Mouse (Mus musculus) mouse embryonic stem cell (cell line): ENCODE results near the gene Acap1.
"Not testable (repeated sequence)": the region's sequence is repeated elsewhere in the genome, so short reads cannot be mapped to it uniquely, and the experiment has no call there.

ENCODE experiments used
- in situ Hi-C, 2 experiments: fragments of 300-500 bp; cut with MboI; formaldehyde crosslinking; loops; 1 replicate in 1 of 2; 3 replicates in 1 of 2; pipeline ENCODE4 v1.14.3; 2019 to 2020; ENCODE audit warnings: low sequenced_read_pairs in 2 of 2, low pct_unique_long_range_greater_than_20kb in 1 of 2, mixed read lengths in 1 of 2; ENCODE audit not compliant: unreplicated experiment in 1 of 2

Gene Acap1

DNA sequence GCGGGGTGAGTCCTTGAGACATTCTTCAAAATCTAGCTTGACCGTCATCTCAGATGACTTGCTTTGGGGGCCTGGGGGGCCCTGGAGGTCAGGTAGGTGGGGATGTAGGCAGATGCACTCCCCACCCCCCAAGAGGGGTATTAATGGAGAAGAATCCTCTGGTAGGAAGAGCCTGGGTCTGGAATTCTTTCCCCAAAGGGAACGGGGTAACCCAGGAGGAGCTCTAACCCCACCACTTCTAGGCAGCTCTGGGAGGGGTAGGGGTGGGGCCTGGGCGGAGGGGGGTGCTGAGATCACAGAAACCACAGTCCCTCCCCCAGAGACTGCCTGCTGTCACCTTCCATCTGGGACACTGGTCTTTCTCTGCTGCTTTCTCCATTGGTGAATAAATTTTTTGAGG is at the start of gene Acap1:
TSS of gene Acap1 (minus strand) at position 249 of the 400 bp plus-strand sequence.
- in situ Hi-C loops: loop anchor here in 1 of 2 experiments (25.0 kb wide), 1 partner anchor 258 kb away; the partner anchor contains the start of gene Fxr2

DNA sequence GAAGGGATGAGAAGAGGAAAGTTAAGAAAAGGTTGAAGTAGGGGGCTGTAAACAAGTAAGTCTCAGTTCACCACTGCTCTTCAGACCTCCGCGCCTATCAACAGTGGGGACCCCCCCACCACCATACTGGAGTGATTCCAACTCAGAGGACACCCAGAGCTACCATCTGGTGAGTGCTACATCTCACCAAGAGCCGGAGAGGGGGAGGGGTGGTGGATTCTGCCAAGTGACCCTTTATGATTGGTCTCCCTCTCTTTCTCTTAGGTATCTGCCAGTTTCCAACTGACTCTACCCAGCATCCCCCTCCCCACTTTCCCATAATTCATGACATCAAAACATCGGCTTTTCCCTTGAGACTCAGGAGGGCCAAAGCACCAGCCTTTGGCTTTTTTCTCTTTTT is 45.6 kb upstream of the Acap1 start:
- in situ Hi-C loops: no loop called here

DNA sequence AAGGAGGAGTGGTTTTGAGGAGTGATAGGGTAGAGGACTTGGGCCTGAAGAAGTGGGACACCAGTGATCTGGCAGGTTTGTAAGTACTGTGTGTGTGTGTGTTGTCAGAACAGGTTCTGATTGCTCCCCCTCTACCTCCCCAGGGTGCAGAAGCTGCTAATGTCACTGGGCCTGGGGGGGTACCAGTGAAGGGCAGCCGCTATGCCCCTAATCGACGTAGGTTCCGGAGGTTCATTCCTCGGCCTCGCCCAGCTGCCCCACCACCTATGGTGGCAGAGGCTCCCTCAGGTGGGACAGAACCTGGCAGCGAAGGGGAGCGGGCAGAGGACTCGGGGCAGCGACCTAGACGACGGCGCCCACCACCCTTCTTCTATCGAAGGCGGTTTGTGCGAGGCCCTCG is 44.4 kb upstream of the Acap1 start:
- in situ Hi-C loops: no loop called here

DNA sequence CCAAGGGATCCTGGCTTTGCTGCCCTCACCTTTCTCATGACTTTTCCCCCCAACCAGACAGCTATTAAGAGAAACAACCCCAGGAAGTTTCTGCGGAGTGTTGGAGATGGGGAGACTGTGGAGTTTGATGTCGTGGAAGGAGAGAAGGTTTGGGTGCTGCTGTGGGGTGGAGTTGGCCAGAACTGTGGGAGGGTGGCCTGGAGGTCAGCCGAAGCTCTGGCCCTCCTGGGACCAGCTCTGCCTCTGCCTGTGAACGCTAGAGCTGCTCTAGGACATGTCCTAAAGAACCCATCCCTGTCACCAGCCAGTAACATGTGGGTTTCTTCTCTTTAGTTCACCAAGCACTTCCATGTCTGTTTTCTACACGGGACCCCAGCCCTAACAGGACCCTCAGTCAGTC is 43.8 kb upstream of the Acap1 start:
- in situ Hi-C loops: no loop called here

DNA sequence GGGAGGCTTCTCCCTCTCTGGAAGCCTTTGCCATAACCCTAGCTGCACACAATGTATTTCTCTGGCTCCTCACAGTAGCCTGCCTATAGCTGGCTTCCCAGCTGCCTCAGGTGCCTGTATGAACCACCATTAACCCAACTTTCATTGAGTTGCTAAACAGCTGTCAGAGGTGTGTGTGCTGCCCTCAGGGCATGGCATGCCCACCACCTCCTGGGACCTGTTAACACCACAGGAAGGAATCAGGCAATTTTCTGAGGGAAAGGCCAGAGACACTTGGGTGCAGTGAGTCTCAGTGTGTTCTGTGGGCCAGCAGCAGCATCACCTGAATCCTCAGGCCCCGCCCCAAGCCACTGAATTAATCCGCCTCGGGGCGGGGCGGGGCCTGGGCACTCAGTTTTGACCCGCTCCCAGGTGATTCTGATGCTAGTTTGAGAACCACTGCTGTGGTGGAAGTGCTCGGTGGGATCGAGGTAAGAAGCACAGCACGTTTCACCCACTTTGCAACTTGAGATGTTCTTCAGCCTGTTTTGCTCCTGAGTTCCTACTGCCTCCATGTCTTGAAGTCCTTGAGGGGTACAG is 43.2 kb upstream of the Acap1 start:
- in situ Hi-C loops: no loop called here

DNA sequence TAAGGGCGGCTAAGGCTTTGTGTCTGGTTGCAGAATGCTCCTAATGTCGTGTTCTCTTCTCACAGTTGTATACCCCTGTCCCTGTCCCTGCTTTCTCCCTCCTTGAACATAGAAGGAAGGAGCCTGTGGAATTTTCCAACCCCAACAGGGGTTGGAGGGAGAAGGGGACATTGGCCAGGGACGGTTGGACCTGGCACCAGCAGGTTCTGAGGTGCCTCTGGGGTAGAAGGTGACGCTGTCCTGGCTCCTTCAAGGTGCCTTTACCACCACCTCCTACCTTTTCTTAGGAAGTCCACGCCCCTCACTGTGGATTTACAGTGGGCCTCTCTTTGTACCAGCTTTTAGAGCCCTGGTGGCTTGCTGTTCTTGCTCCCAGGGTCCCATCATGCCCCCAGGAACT is 42.5 kb upstream of the Acap1 start:
- in situ Hi-C loops: no loop called here

DNA sequence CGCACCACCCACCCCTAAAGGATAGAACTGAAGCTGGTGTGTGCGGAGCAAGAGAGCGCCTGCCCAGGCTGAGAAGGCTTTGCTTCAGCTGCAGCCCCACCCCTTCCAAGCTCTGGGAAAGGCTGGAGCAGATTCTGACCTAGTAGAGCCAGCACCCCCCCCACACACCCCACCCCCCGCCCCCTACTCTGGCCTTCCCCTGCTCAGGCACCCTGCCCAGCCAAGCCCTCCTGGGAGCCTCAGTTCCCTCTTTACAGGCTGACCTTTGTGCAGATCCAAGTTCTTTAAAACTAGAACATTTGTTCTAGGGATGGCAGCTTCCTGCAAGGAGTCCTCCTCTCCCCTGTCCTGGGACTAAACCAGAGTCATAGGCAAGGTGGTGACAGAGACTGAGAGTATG is 42.0 kb upstream of the Acap1 start:
- in situ Hi-C loops: no loop called here

DNA sequence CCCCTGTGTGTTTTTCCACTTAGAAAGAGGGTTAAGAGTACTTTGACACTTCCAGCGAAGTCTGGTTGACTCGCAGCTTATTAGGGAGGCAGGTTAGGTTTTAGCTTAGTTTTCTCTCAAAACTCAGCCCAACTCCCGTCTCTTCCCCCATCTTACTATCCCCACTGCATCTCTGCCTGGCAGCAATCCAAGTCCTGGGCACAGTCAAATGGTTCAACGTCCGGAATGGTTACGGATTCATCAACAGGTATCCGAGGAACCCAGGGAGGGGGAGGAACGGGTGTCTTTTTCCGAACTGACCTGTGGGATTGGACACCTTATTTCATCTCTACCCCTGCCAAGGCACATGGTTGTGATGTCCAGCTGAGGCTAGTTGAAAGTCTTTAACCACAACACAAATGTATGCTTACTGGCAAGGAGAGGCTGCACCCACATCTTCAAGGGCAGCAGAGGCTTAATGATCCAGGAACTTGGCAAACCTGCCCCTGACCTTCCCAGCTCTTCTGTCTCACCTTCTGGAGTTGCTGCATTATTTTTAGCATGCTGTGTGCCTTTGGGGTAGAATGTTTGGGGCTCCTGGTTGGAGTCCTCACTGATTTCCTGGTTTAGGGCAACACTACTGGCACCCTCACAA is 41.5 kb upstream of the Acap1 start:
- in situ Hi-C loops: no loop called here

DNA sequence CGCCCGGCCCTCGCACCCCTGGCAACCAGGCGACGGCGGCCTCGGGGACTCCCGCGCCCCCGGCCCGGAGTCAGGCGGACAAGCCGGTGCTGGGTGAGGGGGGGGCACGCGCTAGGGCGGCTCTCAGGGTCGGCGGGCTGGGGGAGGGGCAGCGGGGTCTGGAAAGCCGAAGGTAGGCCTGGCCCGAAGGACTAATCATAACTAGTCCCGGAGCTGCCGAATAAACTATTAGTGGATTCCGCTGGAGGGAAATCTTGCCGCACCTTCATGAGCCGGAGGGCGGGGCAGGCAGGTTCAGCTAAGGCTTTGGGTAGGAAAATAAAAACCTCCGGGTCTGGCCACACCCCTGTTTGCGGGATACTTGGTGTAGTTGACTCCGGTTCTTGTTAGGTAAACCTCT is 40.8 kb upstream of the Acap1 start:
- in situ Hi-C loops: no loop called here

DNA sequence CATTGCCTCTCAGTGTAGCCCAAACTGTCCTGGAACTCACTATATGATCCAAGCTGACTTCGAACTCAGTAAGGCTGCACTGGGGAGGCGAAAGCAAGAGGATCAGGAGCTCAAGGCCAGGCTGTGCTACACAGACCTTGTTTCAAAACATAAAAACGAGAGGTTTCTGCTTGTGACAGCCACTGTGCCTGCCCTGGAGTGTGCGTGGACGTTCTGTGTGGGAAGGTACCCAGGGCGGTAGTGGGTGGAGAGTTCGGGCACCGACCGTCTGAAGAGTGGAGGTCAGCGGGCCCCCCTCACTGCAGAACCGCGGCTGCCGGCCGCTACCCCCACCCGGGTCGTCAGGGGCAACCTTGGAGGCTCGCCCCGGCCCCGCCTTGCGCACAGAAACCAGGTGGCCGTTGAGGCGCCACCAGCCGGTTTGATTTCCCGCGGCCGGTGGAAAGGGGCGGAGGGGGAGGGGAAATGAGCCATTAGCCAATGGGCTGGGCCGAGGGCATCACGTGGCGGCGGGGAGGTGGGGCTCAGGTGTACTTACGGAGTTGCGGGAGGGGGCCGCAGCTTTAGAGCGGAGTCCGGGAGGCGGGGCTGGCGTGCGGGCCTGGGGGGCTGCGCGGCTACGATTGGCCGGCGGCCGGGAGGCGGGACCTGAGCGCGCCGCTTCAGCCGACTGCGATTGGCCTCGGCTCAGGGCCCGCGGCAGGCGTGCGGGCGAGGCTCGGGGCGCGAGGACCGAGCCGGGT is 40.0 kb upstream of the Acap1 start, which contains the start of gene Ybx2:
TSS of gene Ybx2 (plus strand) at position 660 of the 743 bp plus-strand sequence.
- in situ Hi-C loops: no loop called here

DNA sequence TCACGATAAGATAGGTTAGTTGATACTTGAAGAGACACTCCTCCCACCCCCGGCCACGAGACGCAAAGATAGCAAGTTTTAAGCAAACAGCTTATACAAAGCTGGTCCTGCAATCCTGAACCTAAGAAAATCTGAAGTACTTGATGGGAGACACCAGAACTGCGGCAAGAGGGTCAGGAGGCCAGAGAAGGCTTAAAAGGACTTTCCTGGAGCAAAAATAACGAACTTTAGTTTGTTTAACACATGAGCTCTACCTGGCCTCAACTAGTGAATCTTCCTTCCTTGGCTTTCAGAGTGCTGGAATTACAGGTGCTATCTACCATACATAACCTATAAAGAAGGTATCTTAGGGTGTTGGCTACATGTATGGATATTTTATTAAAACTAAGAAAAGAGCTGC is 39.3 kb upstream of the Acap1 start:
- in situ Hi-C loops: no loop called here

DNA sequence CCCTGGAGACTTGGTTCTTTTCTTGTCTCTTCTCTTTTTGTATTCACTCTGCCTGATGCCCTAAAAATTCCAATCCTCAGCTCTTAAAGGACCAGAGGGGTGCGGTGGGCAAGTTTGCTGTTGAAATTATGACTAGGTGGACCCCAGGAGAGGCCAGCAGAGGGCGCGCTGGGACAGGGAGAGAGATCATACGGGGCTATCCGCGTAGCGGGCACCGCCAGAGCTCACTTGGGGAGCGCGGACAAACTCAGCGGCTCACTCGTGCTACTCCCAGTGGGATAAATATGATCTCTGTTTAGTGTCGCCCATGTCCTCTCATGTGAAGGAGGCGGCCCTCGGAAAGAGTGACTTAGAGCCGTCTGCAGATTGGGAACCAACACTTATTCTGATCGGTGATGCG is 38.8 kb upstream of the Acap1 start:
- in situ Hi-C loops: no loop called here

DNA sequence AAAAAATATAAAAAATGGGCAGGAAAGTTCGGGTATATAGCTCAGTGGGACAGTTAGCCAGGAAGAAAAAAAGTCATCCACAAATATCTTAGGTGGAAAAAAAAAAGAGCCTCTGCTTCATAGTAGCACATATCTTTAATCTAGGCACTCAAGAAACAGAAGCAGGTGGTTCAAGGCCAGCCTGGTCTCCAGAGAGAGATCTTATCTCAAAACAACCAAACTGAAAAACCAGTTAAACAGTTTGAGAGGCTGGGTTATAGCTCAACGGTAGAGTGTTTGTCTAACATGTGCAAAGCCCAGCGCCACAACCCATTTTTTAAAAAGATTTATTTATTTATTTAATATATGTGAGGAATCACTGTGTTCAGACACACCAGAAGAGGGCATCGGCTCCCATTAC is 37.7 kb upstream of the Acap1 start:
- in situ Hi-C loops: no loop called here

DNA sequence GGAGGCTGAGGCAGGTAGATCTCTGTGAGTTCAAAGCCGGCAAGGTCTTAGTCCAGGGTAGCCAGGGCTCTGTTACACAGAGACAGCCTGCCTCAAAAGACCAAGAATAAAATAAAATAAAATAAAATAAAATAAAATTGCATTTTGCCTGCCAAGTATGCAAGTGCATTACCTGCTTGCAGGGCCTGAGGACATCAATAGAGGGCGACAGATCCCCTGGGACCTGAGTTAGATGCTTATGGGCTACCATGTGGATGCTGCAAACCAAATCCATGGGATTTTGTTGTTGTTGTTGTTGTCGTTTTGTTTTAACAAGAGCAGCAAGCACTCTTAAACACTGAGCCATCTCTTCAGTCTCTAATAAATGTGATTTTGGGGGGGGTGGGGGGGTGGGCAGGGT is 36.9 kb upstream of the Acap1 start:
- in situ Hi-C loops: no loop called here

DNA sequence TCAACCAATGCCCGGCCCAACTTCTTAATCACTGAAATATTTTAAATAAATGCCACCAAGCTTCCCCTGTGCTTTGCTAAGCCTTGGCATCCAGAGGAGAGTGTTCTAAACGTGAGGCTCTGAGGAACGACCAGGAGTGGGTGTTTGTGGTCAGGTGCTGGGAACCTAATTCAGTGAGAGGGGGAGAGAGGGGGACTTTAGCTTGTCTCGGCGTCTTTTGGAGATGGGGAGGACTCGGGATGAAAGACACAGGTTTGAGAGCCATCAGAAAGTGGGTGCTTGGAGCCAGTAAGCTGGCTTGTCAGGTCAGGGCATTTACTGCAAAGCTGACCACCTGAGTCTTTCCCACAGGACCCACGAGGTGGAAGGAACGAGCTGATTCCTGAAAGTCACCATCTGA is 36.4 kb upstream of the Acap1 start:
- in situ Hi-C loops: no loop called here

DNA sequence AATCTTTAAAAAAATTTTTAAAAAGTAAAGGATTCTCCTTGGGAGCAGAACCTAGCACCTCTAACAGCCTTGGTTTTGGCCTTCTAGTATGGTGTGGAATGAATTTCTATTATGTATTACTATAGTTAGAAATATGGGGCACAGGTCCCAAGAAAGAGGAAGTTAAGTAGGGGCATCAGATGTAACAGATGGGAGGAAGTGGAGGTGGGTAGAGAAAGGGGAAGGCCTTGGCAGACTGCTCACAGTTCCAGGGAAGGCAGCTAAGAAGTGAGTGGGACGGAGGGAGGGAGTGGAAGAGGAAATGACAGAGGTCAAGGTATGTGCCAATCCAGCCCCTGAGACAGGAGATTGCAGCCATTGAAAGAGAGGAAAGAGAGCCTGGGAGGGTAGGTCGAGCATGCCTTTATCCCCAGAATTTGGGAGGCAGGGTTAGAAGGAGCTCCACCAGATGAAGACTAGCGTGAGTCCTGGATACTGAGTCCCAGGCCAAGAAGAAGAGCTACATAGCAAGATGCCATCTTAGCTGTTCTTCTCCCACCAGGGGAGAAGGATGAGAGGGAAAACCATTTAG is 35.7 kb upstream of the Acap1 start:
- in situ Hi-C loops: no loop called here

DNA sequence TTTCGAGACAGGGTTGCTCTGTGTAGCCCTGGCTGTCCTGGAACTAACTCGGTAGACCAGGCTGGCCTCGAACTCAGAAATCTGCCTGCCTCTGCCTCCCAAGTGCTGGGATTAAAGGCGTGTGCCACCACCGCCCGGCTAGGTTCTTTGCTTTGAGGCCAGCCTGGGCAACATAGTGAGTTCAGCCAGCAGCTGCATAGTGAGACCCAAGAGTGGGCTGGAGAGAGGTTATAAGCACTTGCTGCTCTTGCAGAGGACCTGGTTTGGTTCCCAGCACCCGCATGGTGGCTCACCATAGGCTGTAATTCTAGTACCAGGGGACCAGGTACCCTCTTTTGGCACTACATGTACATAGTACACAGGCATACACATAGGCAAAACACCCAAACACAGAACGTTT is 34.8 kb upstream of the Acap1 start:
- in situ Hi-C loops: not testable (repeated sequence)

DNA sequence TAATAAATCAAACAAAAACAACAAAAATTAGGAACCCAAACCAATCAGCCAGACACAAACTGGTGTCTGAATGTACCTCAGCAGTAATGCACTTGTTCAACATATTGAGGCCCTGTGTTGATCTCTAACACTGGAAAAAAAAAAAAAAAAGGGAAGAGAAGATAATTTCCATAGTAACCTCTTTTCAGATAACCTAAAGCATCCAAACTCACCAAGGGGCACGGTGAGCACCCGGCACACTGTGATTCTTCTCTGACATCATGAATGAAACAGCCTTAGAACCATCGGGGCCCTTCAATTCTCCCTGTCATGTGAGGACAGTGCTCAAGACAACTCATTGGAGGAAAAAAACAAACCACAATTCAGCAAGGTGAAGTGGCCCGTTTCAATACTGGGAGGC is 34.4 kb upstream of the Acap1 start:
- in situ Hi-C loops: no loop called here

DNA sequence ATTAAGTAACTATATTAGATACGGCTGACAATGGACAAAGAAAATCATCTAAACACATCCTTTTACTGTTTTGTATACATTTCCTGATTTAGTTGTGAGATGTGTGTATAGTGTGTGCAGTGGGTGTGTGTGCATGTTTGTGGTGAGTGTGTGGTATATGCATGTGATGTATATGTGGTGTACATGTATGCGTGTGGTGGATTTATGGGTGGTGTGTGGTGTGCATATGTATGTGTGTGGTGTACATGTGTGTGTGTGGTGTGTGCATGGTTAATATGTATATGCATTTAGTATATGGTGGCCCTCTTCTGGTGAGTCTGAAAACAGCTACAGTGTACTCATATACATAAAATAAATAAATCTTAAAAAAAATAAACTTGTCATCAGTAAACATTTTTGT is 32.2 kb upstream of the Acap1 start:
- in situ Hi-C loops: no loop called here

DNA sequence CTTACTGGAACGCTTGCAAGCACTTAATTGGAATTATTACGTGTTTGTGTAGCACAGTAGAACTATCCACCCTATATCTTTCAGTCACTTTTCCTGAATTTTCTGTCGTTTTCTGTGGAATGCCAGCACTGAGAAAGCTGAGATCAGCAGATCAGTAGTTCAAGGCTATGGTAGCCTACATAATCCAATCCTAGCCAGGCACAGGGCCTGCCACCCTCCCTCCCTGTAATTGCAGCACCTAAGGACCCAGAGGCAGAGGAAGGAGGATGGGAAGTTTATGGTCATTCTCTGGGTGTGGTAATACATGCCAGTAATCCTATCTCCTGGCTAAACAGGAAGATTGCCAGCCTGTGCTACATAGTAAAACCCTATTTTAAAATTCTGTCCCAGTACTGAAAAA is 27.5 kb upstream of the Acap1 start:
- in situ Hi-C loops: no loop called here
